Mouse (Mus musculus) bone marrow macrophage, adult 2 months (primary cell): ENCODE measurements around the gene Krr1.

ENCODE experiments used
- CTCF ChIP-seq: IDR thresholded peaks from 2 replicates; pipeline ENCODE4 v1.5.1; 2012; ENCODE audit warnings: low read depth, mild to moderate bottlenecking, low read length, moderate library complexity
- POLR2A ChIP-seq: IDR thresholded peaks from 2 replicates; pipeline ENCODE4 v1.6.1; 2012; ENCODE audit warnings: mild to moderate bottlenecking, low read depth, low read length, borderline replicate concordance

GRCm38 (mm10) chr10:111960459-111960858 is 12.0 kb upstream of the Krr1 start:
- no peak for TF ChIP-seq POLR2A
- TF ChIP-seq CTCF: no peak
